Mouse (Mus musculus): Measurements from ENCODE around the gene Pgp. TPM values are rescaled to one million over a fixed set of nuclear protein-coding genes. Genes with fewer than 3 reads are reported as not detected.

Gene Pgp
- total RNA-seq, 2 experiments from 2014 or later: 50.8 to 56.3 TPM

DNA sequence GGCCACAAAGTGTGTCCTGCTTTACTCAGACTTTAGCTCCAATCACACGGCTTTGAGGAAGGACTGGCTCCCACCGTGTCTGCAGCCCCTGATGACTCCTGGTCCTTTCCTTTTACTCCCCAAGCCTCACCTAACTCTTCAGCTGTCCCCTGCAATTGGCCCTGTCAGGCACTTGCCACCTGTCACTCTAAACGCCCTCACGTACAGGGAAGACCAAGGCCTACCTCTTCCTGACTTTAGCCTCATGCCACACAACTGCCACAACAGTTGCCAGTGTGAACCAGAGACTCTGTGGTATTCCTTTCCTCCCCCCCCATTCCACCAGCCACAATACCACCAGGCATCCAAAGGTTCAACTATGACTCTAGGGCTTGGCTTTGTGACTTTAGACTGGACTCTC lies 50.3 kb downstream of the Pgp start:
- Histone ChIP-seq H3K27ac (no peak overlapping the region), H3K4me3 (no peak overlapping the region)
- intact Hi-C loops (cut with DNase I): no loop called here
- no peak for TF ChIP-seq CTCF (IDR thresholded peaks at IDR 0.05)
- DNase-seq: no peak

Other genes with a start within 250 kb of the Pgp start
- 1 to 10 TPM; 1.4 to 2.5 TPM for gene Tedc2, start 249.5 kb upstream of the Pgp start, total RNA-seq (2021)
- under 1 TPM; 0.41 to 0.64 TPM for gene Ccnf, start 218.9 kb upstream of the Pgp start, total RNA-seq (2021)
- gene Abca17, start 119.3 kb upstream of the Pgp start, total RNA-seq (2021): not detected
- gene Abca3, start 118.4 kb upstream of the Pgp start, total RNA-seq (2021): 1 to 10 TPM; 6.8 to 7.9 TPM
- gene Rnps1, start 55.8 kb upstream of the Pgp start, total RNA-seq (2021): 10 to 100 TPM; 51.9 TPM
- gene Eci1, start 43.8 kb upstream of the Pgp start, total RNA-seq (2021): 100 to 1,000 TPM; 112 to 209 TPM
- 1 to 10 TPM; 1.4 to 2.2 TPM for gene Dnase1l2, start 27.3 kb upstream of the Pgp start, total RNA-seq (2021)
- 10 to 100 TPM; 11.4 to 16.5 TPM for gene E4f1, start 79 bp upstream of the Pgp start, total RNA-seq (2021)
- gene Bricd5, start 3.5 kb downstream of the Pgp start, total RNA-seq (2021): not detected
- gene Mlst8, start 8.7 kb downstream of the Pgp start, total RNA-seq (2021): 10 to 100 TPM; 12.1 to 14.8 TPM
- gene Caskin1, start 18.2 kb downstream of the Pgp start, total RNA-seq (2021): under 1 TPM in 1 of 2 experiments, not detected in 1; 0.08 TPM
- gene Traf7, start 57.5 kb downstream of the Pgp start, total RNA-seq (2021): 10 to 100 TPM; 27.3 to 35.2 TPM
- not detected for gene Rab26, start 63.8 kb downstream of the Pgp start, total RNA-seq (2021)
- gene Pkd1, start 79.4 kb downstream of the Pgp start, total RNA-seq (2021): 10 to 100 TPM; 18.3 to 25.0 TPM
- gene Tsc2, start 162.2 kb downstream of the Pgp start, total RNA-seq (2021): 10 to 100 TPM; 84.9 to 90.4 TPM
- gene Nthl1, start 162.3 kb downstream of the Pgp start, total RNA-seq (2021): 1 to 10 TPM; 2.6 to 3.4 TPM
- 10 to 100 TPM; 27.8 to 52.9 TPM for gene Slc9a3r2, start 179.9 kb downstream of the Pgp start, total RNA-seq (2021)
- gene Npw, start 188.1 kb downstream of the Pgp start, total RNA-seq (2021): not detected
- 10 to 100 TPM; 22.1 to 24.5 TPM for gene Zfp598, start 199.3 kb downstream of the Pgp start, total RNA-seq (2021)
- not detected for gene Syngr3, start 219.6 kb downstream of the Pgp start, total RNA-seq (2021)
- gene Gfer, start 225.8 kb downstream of the Pgp start, total RNA-seq (2021): 10 to 100 TPM; 32.8 to 37.5 TPM
- gene Noxo1, start 225.8 kb downstream of the Pgp start, total RNA-seq (2021): under 1 TPM; 0.56 to 0.74 TPM
- gene Tbl3, start 237.3 kb downstream of the Pgp start, total RNA-seq (2021): 10 to 100 TPM; 15.5 to 16.7 TPM
- not detected for gene Rnf151, start 247.7 kb downstream of the Pgp start, total RNA-seq (2021)
- 100 to 1,000 TPM; 508 to 641 TPM for gene Rps2, start 247.7 kb downstream of the Pgp start, total RNA-seq (2021)